Mouse (Mus musculus) adrenal gland, postnatal 4 days (tissue): ENCODE data around the gene Gm13178. TPM values are rescaled to one million over a fixed set of nuclear protein-coding genes. Genes with fewer than 3 reads are reported as not detected.

Experiments
- DNase-seq, 2 experiments: peaks; one replicate each; pipeline ENCODE4 v3.0.0; 2021 to 2022; ENCODE audit warnings: low spot score in 2 of 2, mixed read lengths in 2 of 2
- long read RNA-seq, 2 experiments: library from polyadenylated mRNA; stranded (forward); transcript quantifications; one replicate each; pipeline ENCODE4 v2.0.0; 2021
- total RNA-seq, 2 experiments: library from RNA; stranded (reverse); gene quantifications; 2 replicates each; pipeline ENCODE4 v1.2.3; 2021

Gm13178 gene
- under 1 TPM in 1 of 2 experiments, not detected in 1; 0.42 TPM for total RNA-seq
- long read RNA-seq, experiment 1, result 0 reads
- long read RNA-seq, experiment 2, result 0 reads

DNA sequence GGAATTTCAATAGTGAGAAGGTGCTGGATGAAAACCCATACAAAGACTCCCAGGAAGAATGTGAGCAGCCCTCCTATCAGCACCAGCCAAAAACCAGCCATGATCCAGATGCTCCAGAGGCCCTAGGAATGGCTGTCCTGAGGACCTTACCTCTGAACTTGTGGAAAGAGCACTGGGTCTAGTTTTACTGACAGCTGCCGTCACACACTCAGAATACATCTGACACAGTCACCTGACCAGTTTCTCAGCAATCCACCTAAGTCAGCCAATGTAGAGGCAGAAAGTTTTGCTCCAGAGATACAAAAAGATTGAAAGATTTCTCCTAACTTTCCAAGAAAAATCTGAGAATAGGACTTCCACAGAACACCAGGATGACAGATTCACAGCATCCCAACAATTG, at the start of gene Gm13178:
Gene Gm13178, minus strand, starts transcription at position 101 of the 400 bp plus-strand sequence.
- DNase-seq, result no peak

DNA sequence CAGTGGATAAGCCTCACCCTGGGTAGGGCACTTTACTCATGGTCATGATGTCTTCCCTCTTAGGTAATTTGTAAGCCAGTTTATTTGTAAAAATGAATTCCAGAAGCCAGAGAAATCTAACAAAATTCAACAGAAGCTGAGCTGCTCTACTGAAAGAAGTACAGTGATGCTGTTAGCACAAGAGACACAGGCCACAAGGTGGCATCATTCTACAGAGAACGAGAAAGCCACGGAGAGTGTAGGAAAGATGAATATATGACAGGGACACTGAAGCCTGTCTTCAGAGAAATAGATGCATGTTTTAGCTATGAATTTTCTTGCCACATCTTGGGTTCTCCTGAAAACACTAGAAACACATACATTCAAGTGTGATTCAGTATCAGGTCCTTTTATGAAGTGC, 44.5 kb upstream of the Gm13178 start:
- no peak for DNase-seq

DNA sequence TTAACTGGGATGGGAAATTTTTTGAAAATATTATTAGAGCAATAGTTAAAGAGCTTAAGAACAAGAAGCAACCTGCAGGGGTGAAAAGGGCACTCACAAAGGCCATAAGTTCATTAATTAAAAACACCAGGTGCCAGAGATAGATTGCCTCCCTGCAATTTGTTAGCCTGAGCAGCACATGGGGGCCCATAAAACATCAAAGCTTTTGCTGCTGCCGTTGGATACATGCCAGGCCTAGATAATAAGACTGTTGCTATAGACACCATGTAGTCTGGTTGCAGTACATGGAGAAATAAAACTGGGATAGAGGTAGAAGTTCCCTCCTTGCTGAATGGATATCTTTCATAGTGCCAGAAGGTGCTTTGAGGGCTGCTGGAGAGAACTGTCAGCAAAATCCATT, 27.9 kb upstream of the Gm13178 start:
- DNase-seq, result no peak

DNA sequence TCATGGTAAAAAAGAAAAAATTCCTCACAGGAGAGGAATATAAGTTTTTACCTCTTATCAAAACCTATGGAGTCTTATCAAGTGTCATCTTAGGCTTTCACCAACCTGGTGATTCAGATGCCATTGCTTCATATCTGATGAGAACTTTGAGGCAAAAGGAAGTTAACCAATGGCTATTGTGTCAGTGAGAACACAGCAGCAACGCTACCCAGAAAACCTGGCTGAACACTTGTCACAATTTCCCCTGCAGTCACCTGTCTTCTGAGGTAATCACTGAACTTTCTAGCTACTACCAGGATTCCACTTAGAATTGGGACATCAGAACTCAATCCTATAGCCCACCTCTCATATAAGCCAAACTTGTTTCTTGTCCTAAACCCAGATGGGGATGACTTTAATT, 1.5 kb downstream of the Gm13178 start:
- DNase-seq, result no peak

DNA sequence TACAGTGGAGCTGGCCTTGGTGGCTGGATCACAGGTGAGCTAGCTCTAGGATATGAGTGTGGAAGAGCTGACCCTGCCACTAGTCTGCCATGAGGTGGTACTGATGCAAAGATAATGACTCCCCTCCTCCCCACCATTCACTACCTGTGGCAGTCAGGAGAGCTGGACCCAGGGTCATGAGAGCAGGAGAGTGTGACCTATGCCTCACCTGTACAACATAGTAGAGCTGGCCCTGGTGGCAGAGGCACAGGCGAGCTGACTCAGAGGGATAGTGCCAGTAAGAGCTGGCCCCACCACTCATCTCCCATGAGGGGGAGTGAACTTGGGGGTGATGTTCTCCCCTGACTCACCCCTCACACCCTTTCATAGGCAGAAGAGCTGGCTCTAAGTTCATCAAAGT, 2.9 kb downstream of the Gm13178 start:
- DNase-seq, result no peak

DNA sequence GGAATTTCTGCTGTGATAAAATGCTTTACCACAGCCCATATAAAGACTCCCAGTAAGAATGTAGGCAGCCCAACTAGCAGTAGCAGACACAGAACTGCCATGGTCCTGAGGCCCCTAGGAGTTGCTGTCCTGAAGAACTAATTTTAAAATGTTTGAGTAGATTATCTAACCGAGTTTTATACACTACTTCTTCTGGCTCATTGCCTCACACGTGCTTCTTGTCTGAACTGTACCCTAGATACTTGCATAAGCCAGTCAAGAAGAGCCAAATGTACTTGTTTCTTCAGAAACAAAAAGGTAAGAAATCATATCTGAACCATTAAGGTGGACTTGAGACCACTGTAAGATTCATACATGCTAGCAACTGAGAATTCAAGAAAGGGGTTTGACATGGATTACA, 34.9 kb downstream of the Gm13178 start, which contains the start of gene Gm436:
Gene Gm436, minus strand, starts transcription at position 101 of the 400 bp plus-strand sequence.
- DNase-seq, result no peak

Other genes with a start within 250 kb of the Gm13178 start
- not detected for gene 9430007A20Rik, start 201.6 kb downstream of the Gm13178 start, total RNA-seq
- gene Gm13124, start 156.3 kb downstream of the Gm13178 start, total RNA-seq, result not detected
- not detected for gene Aadacl4, start 107.7 kb downstream of the Gm13178 start, total RNA-seq
- gene Gm436, start 35.0 kb downstream of the Gm13178 start, total RNA-seq, result not detected
- not detected for gene Gm438, start 65.2 kb upstream of the Gm13178 start, total RNA-seq
- gene Dhrs3, start 171.4 kb upstream of the Gm13178 start, total RNA-seq, result 10 to 100 TPM; 75.8 to 96.2 TPM